Mouse (Mus musculus): ENCODE results near the gene Tnp1. TPM values are rescaled to one million over a fixed set of nuclear protein-coding genes. Genes with fewer than 3 reads are reported as not detected.

Gene Tnp1
- polyA plus RNA-seq, 2 experiments, result not detected

GRCm38 (mm10) chr1:73004890-73005289 is 10.8 kb downstream of the Tnp1 start:
- Histone ChIP-seq H3K36me3 (ENCODE audit: control insufficient read depth, insufficient read depth, low read length) (no peaks in the 10 kb centered on the region), H3K9ac (ENCODE audit: low read depth, low read length, severe bottlenecking) (no peak overlapping the region), H3K4me1 (ENCODE audit: control insufficient read depth, insufficient read depth, low read length) (no peaks in the 10 kb centered on the region), H3K4me3 (replicated peaks; ENCODE audit: low read length) (no peak overlapping the region), H3K9me3 (ENCODE audit: control insufficient read depth, low read length) (no peaks in the 10 kb centered on the region), H3K27me3 (ENCODE audit: control insufficient read depth, insufficient read depth, low read length) (no peaks in the 10 kb centered on the region), H3K4me2 (replicated peaks; ENCODE audit: low read depth, low read length, severe bottlenecking) (no peak overlapping the region), H3K27ac (replicated peaks; ENCODE audit: low read depth, low read length) (no peak overlapping the region)
- no peak for TF ChIP-seq POLR2A (IDR thresholded peaks at IDR 0.05; ENCODE audit: borderline replicate concordance, extremely low read depth, insufficient read depth, insufficient read length)
- 92% methylated on average over 2 of the region's 2 CpGs for whole genome bisulfite sequencing
- DNase-seq (ENCODE audit: low spot score), result no peak
- no peak for ATAC-seq (ENCODE audit: low FRiP score, low read depth)

GRCm38 (mm10) chr1:73002637-73003036 is 13.1 kb downstream of the Tnp1 start:
- Histone ChIP-seq H3K9me3 (ENCODE audit: control insufficient read depth, low read length) (no peaks in the 10 kb centered on the region), H3K4me2 (replicated peaks; ENCODE audit: low read depth, low read length, severe bottlenecking) (no peak overlapping the region), H3K4me3 (replicated peaks; ENCODE audit: low read length) (no peak overlapping the region), H3K36me3 (ENCODE audit: control insufficient read depth, insufficient read depth, low read length) (no peaks in the 10 kb centered on the region), H3K27me3 (ENCODE audit: control insufficient read depth, insufficient read depth, low read length) (no peaks in the 10 kb centered on the region), H3K9ac (ENCODE audit: low read depth, low read length, severe bottlenecking) (no peak overlapping the region), H3K27ac (replicated peaks; ENCODE audit: low read depth, low read length) (no peak overlapping the region), H3K4me1 (ENCODE audit: control insufficient read depth, insufficient read depth, low read length) (no peaks in the 10 kb centered on the region)
- ATAC-seq (ENCODE audit: low FRiP score, low read depth), result no peak
- WGBS, result 71% methylated on average over 5 of the region's 5 CpGs
- TF ChIP-seq POLR2A (IDR thresholded peaks at IDR 0.05; ENCODE audit: borderline replicate concordance, extremely low read depth, insufficient read depth, insufficient read length), result no peak
- no peak for DNase-seq (ENCODE audit: low spot score)

GRCm38 (mm10) chr1:73001961-73002360 is 13.7 kb downstream of the Tnp1 start:
- Histone ChIP-seq H3K9me3 (ENCODE audit: control insufficient read depth, low read length) (no peaks in the 10 kb centered on the region), H3K27me3 (ENCODE audit: control insufficient read depth, insufficient read depth, low read length) (no peaks in the 10 kb centered on the region), H3K4me1 (ENCODE audit: control insufficient read depth, insufficient read depth, low read length) (no peaks in the 10 kb centered on the region), H3K4me3 (replicated peaks; ENCODE audit: low read length) (no peak overlapping the region), H3K9ac (ENCODE audit: low read depth, low read length, severe bottlenecking) (no peak overlapping the region), H3K36me3 (ENCODE audit: control insufficient read depth, insufficient read depth, low read length) (no peaks in the 10 kb centered on the region), H3K27ac (replicated peaks; ENCODE audit: low read depth, low read length) (no peak overlapping the region), H3K4me2 (replicated peaks; ENCODE audit: low read depth, low read length, severe bottlenecking) (no peak overlapping the region)
- no peak for TF ChIP-seq POLR2A (IDR thresholded peaks at IDR 0.05; ENCODE audit: borderline replicate concordance, extremely low read depth, insufficient read depth, insufficient read length)
- DNase-seq (ENCODE audit: low spot score) (no peak), ATAC-seq (ENCODE audit: low FRiP score, low read depth) (no peak)
- WGBS, result 78% methylated on average over 5 of the region's 5 CpGs

GRCm38 (mm10) chr1:72994751-72995528 is 20.8 kb downstream of the Tnp1 start:
- H3K4me1 ChIP-seq (ENCODE audit: control insufficient read depth, insufficient read depth, low read length), result peaks cover 6% of the 10 kb centered on the region
- no peak for DNase-seq (ENCODE audit: low spot score)
- no peaks in the 10 kb centered on the region for H3K9me3 ChIP-seq (ENCODE audit: control insufficient read depth, low read length)
- 90% methylated on average over 5 of the region's 5 CpGs for WGBS
- ATAC-seq (ENCODE audit: low FRiP score, low read depth), result no peak
- H3K4me2 ChIP-seq (replicated peaks; ENCODE audit: low read depth, low read length, severe bottlenecking), result no peak overlapping the region
- no peak overlapping the region for H3K9ac ChIP-seq (ENCODE audit: low read depth, low read length, severe bottlenecking)
- no peaks in the 10 kb centered on the region for H3K27me3 ChIP-seq (ENCODE audit: control insufficient read depth, insufficient read depth, low read length)
- no peak for TF ChIP-seq POLR2A (IDR thresholded peaks at IDR 0.05; ENCODE audit: borderline replicate concordance, extremely low read depth, insufficient read depth, insufficient read length)
- no peak overlapping the region for H3K27ac ChIP-seq (replicated peaks; ENCODE audit: low read depth, low read length)
- H3K4me3 ChIP-seq (replicated peaks; ENCODE audit: low read length), result no peak overlapping the region
- H3K36me3 ChIP-seq (ENCODE audit: control insufficient read depth, insufficient read depth, low read length), result no peaks in the 10 kb centered on the region

- H3K36me3 ChIP-seq (ENCODE audit: control insufficient read depth, insufficient read depth, low read length), result no peaks in the 10 kb centered on the region
- no peak overlapping the region for H3K4me2 ChIP-seq (replicated peaks; ENCODE audit: low read depth, low read length, severe bottlenecking)
- no peak overlapping the region for H3K27ac ChIP-seq (replicated peaks; ENCODE audit: low read depth, low read length)
- whole genome bisulfite sequencing, result 61% methylated on average over 2 of the region's 2 CpGs
- H3K4me1 ChIP-seq (ENCODE audit: control insufficient read depth, insufficient read depth, low read length), result peaks cover 6% of the 10 kb centered on the region
- ATAC-seq (ENCODE audit: low FRiP score, low read depth) (no peak), DNase-seq (ENCODE audit: low spot score) (no peak)
- TF ChIP-seq POLR2A (IDR thresholded peaks at IDR 0.05; ENCODE audit: borderline replicate concordance, extremely low read depth, insufficient read depth, insufficient read length), result no peak
- no peak overlapping the region for H3K4me3 ChIP-seq (replicated peaks; ENCODE audit: low read length)
- no peaks in the 10 kb centered on the region for H3K27me3 ChIP-seq (ENCODE audit: control insufficient read depth, insufficient read depth, low read length)
- H3K9ac ChIP-seq (ENCODE audit: low read depth, low read length, severe bottlenecking), result no peak overlapping the region
- H3K9me3 ChIP-seq (ENCODE audit: control insufficient read depth, low read length), result no peaks in the 10 kb centered on the region
Measured at GRCm38 (mm10) chr1:72992944-72993464, 22.7 kb downstream of the Tnp1 start.
